Mouse (Mus musculus) mature B cell (primary cell): ENCODE measurements around the gene Rap2a.

Experiments used
- in situ Hi-C: fragments of 300-500 bp; cut with MboI; formaldehyde crosslinking; loops from 2 replicates; pipeline ENCODE4 v1.14.3; 2019

Gene Rap2a

GRCm38 (mm10) chr14:120477982-120478568 is at the start of gene Rap2a:
TSS of gene Rap2a (plus strand) at chr14:120478444.
- in situ Hi-C loops: no loop called here

GRCm38 (mm10) chr14:120428497-120428896 is 49.7 kb upstream of the Rap2a start:
- in situ Hi-C loops: no loop called here

GRCm38 (mm10) chr14:120432773-120433172 is 45.5 kb upstream of the Rap2a start:
- in situ Hi-C loops: no loop called here

DNA sequence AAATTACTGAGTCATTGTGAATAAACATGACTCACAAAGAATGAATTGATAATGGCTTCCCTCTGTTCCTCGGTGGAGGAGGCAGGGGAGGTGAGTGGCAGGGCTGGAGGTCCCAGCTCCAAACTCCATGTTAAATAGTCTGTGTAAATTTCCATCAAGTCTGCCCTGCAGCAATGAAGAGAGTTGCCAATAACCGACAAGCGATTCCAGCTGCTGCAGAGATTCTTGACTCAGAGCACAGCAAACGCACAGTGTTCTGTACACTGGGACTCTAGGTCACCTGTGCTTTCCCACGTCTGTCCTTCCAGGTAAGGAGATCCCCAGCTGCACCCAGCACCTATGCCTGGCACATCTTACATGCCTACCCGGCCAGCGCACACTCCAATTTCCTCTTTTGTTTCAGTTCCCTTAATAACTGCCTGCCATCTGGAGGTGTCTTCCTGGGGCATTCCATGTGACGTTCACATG is 44.3 kb upstream of the Rap2a start:
- in situ Hi-C loops: no loop called here

- in situ Hi-C loops: no loop called here
Measured at GRCm38 (mm10) chr14:120434831-120435230, 43.4 kb upstream of the Rap2a start.

GRCm38 (mm10) chr14:120440716-120441115 is 37.5 kb upstream of the Rap2a start:
- in situ Hi-C loops: no loop called here

GRCm38 (mm10) chr14:120441256-120441655 is 37.0 kb upstream of the Rap2a start:
- in situ Hi-C loops: no loop called here

DNA sequence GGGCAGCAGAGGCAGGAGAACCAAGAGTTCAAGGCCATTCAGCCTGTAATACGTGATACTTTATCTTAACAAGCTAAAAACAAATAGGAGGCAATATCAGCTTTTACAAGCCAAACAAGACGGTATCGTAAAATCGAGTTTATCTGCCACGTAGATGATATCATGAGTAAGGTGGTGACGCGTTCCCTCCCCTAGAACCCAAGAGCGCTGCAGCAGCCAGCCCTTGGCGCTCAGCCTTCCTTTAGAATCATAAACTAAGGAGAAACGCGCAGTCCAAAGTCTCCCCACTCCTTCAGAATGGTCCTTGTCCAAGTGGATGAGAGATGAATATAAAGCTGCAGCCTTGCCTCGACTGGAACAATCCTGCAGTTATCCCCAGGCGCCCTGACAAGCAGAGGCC is 36.4 kb upstream of the Rap2a start:
- in situ Hi-C loops: no loop called here

GRCm38 (mm10) chr14:120454221-120454620 is 24.0 kb upstream of the Rap2a start:
- in situ Hi-C loops: no loop called here

- in situ Hi-C loops: no loop called here
Measured at GRCm38 (mm10) chr14:120463938-120464727, 14.1 kb upstream of the Rap2a start.

DNA sequence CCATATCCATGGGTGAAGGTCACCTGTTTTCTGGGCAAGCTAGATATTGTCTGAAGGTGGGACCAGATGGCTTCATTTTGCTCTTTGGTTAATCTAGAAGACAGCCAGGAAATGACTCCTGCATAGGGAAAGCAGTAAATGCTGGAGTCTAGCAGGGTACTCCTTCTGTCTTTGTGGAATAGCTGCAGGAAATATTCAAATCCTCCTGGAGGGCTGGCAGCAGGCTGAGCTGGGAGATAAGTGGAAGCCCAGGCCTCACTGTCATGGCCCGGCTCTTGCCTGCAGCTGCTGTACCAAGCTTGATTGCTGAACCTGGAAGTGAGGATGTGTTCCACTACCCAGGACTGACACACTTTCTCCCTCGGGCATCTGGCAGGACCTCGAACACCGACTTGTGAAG is 11.4 kb upstream of the Rap2a start:
- in situ Hi-C loops: no loop called here

DNA sequence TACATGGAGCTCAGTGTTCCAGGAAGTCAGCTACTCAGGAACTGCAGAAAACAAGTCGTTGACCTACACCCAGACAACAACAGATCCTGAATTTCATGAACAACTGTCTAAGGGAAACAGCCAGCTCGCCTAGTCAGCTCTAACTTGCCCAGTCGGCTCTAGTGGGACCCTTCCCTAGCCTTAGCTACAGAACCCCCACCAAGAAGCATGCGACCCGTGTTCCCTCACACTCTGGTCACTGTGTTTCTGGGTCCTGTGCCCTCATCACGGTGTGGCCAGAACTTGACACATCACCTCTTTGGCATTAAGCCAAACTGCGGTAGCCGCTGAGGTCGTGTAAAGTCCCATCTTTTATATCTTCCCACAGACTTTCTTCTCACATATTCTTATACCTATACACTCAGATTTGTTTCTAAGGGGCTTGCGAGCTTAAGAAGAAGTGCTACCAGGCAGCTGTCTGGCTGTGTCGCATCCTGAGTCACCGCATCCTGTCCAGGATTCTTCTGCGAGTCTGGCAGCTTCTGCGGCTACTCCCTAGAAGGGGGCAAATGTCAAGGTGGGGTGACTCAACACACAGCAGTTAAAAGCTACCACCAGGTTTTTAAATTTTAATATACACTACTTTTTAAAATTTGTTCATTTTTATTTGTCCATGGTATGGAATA is 9.0 kb upstream of the Rap2a start:
- in situ Hi-C loops: no loop called here

DNA sequence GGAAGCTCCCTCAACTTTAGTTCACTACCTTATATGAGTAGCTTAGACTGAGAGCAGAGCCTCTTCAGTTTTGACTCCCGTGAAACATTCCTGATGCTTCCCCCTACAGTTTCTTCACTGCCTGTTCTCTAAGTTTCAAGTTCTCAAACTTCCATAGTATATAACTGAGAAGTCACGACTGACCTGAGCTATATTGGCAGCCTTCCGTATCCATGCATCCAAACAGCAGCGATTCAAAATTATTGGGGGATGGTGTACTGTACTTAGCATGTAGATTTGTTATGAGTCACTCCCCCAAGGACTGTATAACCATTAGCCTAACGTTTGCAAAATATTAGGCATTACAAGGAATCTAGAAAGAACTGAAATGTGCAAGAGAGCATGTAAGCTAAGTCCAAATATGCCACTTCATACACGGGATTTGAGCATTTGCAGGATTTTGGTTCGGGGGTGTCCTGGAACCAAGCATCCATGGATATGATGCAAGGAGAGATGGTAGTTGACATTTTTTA is 2.0 kb upstream of the Rap2a start:
- in situ Hi-C loops: no loop called here

GRCm38 (mm10) chr14:120477288-120477981 is 809 bp upstream of the Rap2a start:
- in situ Hi-C loops: no loop called here

DNA sequence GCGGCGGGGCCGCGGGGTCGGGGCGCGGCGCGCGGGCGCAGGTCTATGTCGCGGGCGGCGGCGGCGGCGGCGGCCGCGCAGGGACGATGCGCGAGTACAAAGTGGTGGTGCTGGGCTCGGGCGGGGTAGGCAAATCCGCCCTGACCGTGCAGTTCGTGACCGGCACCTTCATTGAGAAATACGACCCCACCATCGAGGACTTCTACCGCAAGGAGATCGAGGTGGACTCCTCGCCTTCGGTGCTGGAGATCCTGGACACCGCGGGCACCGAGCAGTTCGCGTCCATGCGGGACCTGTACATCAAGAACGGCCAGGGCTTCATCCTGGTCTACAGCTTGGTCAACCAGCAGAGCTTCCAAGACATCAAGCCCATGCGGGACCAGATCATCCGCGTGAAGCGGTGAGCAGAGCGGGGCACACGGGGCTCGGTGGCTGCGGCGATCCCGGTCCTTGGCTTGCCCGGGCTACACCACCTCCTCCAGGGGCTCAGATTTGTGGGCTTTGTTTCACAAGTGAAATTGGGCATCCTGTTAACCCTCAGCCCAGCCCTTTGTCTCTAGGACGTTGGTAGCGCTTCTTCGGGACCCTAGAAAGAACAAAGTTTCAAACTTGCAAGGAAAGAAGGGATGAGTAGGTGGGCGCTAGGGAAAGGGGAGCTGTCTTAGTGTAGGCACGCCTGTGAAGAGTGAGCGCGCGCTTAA is 547 bp downstream of the Rap2a start:
- in situ Hi-C loops: no loop called here

GRCm38 (mm10) chr14:120480341-120480900 is 2.2 kb downstream of the Rap2a start:
- in situ Hi-C loops: no loop called here

- in situ Hi-C loops: no loop called here
Measured at GRCm38 (mm10) chr14:120480927-120481326, 2.7 kb downstream of the Rap2a start.

DNA sequence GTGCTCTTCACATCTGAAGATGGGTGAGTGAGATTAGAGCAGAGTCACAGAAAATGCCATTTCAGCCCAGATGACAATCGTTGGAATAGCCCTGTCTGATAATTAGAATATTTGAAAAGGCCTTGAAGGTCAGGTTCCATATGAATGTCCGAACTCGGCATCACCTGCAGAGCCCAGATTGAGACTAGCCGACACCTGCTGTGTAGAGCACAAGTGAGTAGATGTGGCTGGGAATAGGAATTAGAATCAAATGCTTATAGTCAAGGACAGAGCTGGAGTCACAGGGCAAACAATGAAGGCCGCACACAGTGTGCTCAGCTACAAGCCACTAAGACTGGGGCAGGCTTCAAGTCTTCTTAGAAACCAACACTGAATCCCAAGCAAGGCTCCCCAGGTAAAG is 6.3 kb downstream of the Rap2a start:
- in situ Hi-C loops: no loop called here

GRCm38 (mm10) chr14:120496284-120496683 is 18.0 kb downstream of the Rap2a start:
- in situ Hi-C loops: no loop called here

DNA sequence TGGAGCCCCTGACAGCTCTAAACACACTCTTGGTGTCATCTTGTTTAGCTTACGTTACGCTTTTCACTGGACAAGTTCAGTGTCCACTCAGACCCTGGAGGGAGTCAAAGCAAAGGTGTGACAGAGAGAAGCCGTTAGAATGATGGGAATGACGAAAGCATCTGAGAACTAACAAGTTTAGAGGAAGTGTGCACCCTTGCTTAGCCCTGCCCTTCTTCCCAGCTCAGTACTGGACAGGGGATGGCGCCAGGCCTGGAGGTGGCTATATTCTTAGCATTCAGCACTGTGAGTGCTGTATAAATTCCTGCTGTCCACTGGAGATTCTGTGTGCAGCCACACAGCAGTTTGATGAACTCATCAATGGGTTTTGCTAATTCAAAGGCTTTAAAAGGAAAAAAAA is 18.6 kb downstream of the Rap2a start:
- in situ Hi-C loops: no loop called here

- in situ Hi-C loops: no loop called here
Measured at GRCm38 (mm10) chr14:120499096-120499495, 20.9 kb downstream of the Rap2a start.
